8 mouse cellular contexts compared by ENCODE assay signal in the genomic region with DNA sequence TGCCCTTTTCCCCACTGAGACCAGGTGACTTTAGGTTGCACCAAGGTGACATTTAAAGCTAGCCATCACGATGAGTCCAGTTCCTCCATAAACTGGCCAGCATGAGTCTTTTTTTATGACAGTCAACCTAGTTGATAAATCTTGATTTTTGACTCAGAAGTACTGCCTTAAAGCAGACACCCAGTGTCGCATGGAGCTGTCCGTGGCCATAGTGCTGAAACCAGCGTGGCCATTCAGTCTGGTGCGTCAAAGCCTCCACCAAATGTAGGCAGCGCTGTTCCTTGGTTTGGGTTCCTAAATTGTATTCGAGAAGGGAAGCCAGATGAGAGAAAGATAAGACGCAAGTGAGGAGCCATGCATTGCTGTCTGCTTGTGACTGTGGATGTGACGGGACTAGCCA. TPM values are rescaled to one million over a fixed set of nuclear protein-coding genes. Genes with fewer than 3 reads are reported as not detected.
A peak's percentile ranks its signal among the peaks of the same experiment; 100 is the strongest.
DNase-seq lines count a peak whose midpoint lies in the region; ATAC-seq lines count a peak whose summit lies in the region.

No protein-coding gene starts in this region.

- WGBS in intestine, embryonic 14.5 days, result 12% methylated on average over 9 of the region's 9 CpGs
- WGBS in intestine, embryonic 16.5 days, result 10% methylated on average over 9 of the region's 9 CpGs
- WGBS in limb, embryonic 11.5 days, result 14% methylated on average over 9 of the region's 9 CpGs

- DNase-seq in intestine, embryonic 14.5 days (ENCODE audit: low spot score), result peak; percentile 92
- DNase-seq in NIH3T3 (ENCODE audit: low read depth), result peak; percentile 81
- DNase-seq in embryo, embryonic 10.5 days (ENCODE audit: low spot score), result peak; percentile 86
- DNase-seq in limb, embryonic 11.5 days (ENCODE audit: low spot score), result peak; percentile 93
- peak; percentile 76 for DNase-seq in retina, embryonic 14.5 days (ENCODE audit: low spot score)
- no peak for DNase-seq in layer of hippocampus, adult 8-10 months (ENCODE audit: low spot score in 2 of 2)
- no peak for DNase-seq in cerebellum, adult 18-20 months

- H3K36me3 ChIP-seq in intestine, embryonic 14.5 days (ENCODE audit: control insufficient read depth, insufficient read depth, low read length), result no peaks in the 10 kb centered on the region
- no peaks in the 10 kb centered on the region for H3K36me3 ChIP-seq in intestine, embryonic 16.5 days (ENCODE audit: control insufficient read depth, insufficient read depth, low read length)
- no peaks in the 10 kb centered on the region for H3K36me3 ChIP-seq in limb, embryonic 11.5 days (ENCODE audit: control insufficient read depth, insufficient read depth, low read length)

- no peak overlapping the region for H3K27ac ChIP-seq in intestine, embryonic 14.5 days (ENCODE audit: low read depth)
- no peak overlapping the region for H3K27ac ChIP-seq in intestine, embryonic 16.5 days (ENCODE audit: low read length)
- H3K27ac ChIP-seq in limb, embryonic 11.5 days (replicated peaks; ENCODE audit: low read depth, low read length), result no peak overlapping the region

- H3K27me3 ChIP-seq in intestine, embryonic 14.5 days (replicated peaks; ENCODE audit: control insufficient read depth, insufficient read depth, low read length), result no peaks in the 10 kb centered on the region
- H3K27me3 ChIP-seq in intestine, embryonic 16.5 days (replicated peaks; ENCODE audit: control insufficient read depth, insufficient read depth, low read length), result no peaks in the 10 kb centered on the region
- no peaks in the 10 kb centered on the region for H3K27me3 ChIP-seq in limb, embryonic 11.5 days (ENCODE audit: control insufficient read depth, insufficient read depth, low read length)

- no peaks in the 10 kb centered on the region for H3K9me3 ChIP-seq in intestine, embryonic 14.5 days (ENCODE audit: control insufficient read depth, low read length)
- no peaks in the 10 kb centered on the region for H3K9me3 ChIP-seq in intestine, embryonic 16.5 days (ENCODE audit: control insufficient read depth, low read length)
- H3K9me3 ChIP-seq in limb, embryonic 11.5 days (ENCODE audit: control insufficient read depth, low read length), result no peaks in the 10 kb centered on the region

- ATAC-seq in intestine, embryonic 14.5 days (replicated peaks; ENCODE audit: low FRiP score, low TSS enrichment, low read depth), result no peak
- no peak for ATAC-seq in intestine, embryonic 16.5 days
- ATAC-seq in limb, embryonic 11.5 days (ENCODE audit: insufficient number of reproducible peaks, low FRiP score, low TSS enrichment, low read depth), result no peak

- no peak overlapping the region for H3K4me2 ChIP-seq in intestine, embryonic 14.5 days (ENCODE audit: low read length)
- H3K4me2 ChIP-seq in intestine, embryonic 16.5 days (ENCODE audit: low read depth, low read length), result no peak overlapping the region
- no peak overlapping the region for H3K4me2 ChIP-seq in limb, embryonic 11.5 days (ENCODE audit: low read depth, severe bottlenecking)

- no peaks in the 10 kb centered on the region for H3K4me1 ChIP-seq in intestine, embryonic 14.5 days (replicated peaks; ENCODE audit: control insufficient read depth, insufficient read depth, low read length)
- H3K4me1 ChIP-seq in intestine, embryonic 16.5 days (ENCODE audit: control insufficient read depth, insufficient read depth, low read length), result no peaks in the 10 kb centered on the region
- H3K4me1 ChIP-seq in limb, embryonic 11.5 days (ENCODE audit: control insufficient read depth, insufficient read depth, low read length), result no peaks in the 10 kb centered on the region

- H3K4me3 ChIP-seq in intestine, embryonic 14.5 days (ENCODE audit: low read depth, low read length), result no peak overlapping the region
- no peak overlapping the region for H3K4me3 ChIP-seq in intestine, embryonic 16.5 days (ENCODE audit: low read length)
- H3K4me3 ChIP-seq in limb, embryonic 11.5 days (ENCODE audit: low read depth, low read length), result no peak overlapping the region

- no peak overlapping the region for H3K9ac ChIP-seq in intestine, embryonic 14.5 days (ENCODE audit: low read length)
- no peak overlapping the region for H3K9ac ChIP-seq in intestine, embryonic 16.5 days (ENCODE audit: low read depth, low read length)
- H3K9ac ChIP-seq in limb, embryonic 11.5 days (ENCODE audit: low read length), result no peak overlapping the region

RNA-seq across cellular contexts. Expression of a gene that starts 24.5 kb away (rescaled TPM):
- 9.1 and 9.5 TPM in 2 replicates for polyA plus RNA-seq in intestine, embryonic 14.5 days (2014; fragmentation: Nextera tagmentation; extraction: Ambion mirVana)
- 15.0 and 16.6 TPM in 2 replicates for polyA plus RNA-seq in intestine, embryonic 16.5 days (2015; fragmentation: Nextera tagmentation; extraction: Ambion mirVana)
- polyA plus RNA-seq in limb, embryonic 11.5 days (2014; fragmentation: Nextera tagmentation; extraction: Ambion mirVana), result 14.9 and 15.9 TPM in 2 replicates
- 10 to 100 TPM; 19.5 to 22.8 (median 21.6) TPM for total RNA-seq in layer of hippocampus, adult 8-10 months (2022)

RNA-seq across cellular contexts. Expression of a gene that starts 49.5 kb away (rescaled TPM):
- 121 and 127 TPM in 2 replicates for polyA plus RNA-seq in intestine, embryonic 14.5 days (2014; fragmentation: Nextera tagmentation; extraction: Ambion mirVana)
- 87.4 and 103 TPM in 2 replicates for polyA plus RNA-seq in intestine, embryonic 16.5 days (2015; fragmentation: Nextera tagmentation; extraction: Ambion mirVana)
- polyA plus RNA-seq in limb, embryonic 11.5 days (2014; fragmentation: Nextera tagmentation; extraction: Ambion mirVana), result 219 and 224 TPM in 2 replicates
- total RNA-seq in layer of hippocampus, adult 8-10 months (2022), result 1 to 10 TPM; 1.1 to 2.4 (median 1.5) TPM

RNA-seq across cellular contexts. Expression of a gene that starts 49.6 kb away (rescaled TPM):
- polyA plus RNA-seq in intestine, embryonic 14.5 days (2014; fragmentation: Nextera tagmentation; extraction: Ambion mirVana), result 44.0 and 45.6 TPM in 2 replicates
- polyA plus RNA-seq in intestine, embryonic 16.5 days (2015; fragmentation: Nextera tagmentation; extraction: Ambion mirVana), result 30.8 and 33.7 TPM in 2 replicates
- polyA plus RNA-seq in limb, embryonic 11.5 days (2014; fragmentation: Nextera tagmentation; extraction: Ambion mirVana), result 52.1 and 60.3 TPM in 2 replicates
- total RNA-seq in layer of hippocampus, adult 8-10 months (2022), result 10 to 100 TPM; 23.7 to 28.8 (median 26.9) TPM

Comparison
In these comparisons a context has a peak if more than half of its experiments do, and no peak if none do; other contexts are left out.
1. DNase-seq: peak in intestine, embryonic 14.5 days (single experiment), NIH3T3 (single experiment), embryo, embryonic 10.5 days (single experiment), limb, embryonic 11.5 days (single experiment) and retina, embryonic 14.5 days (single experiment); none in layer of hippocampus, adult 8-10 months (0 of 2) and cerebellum, adult 18-20 months (0 of 2).